Mouse (Mus musculus) testis, adult 2 months (tissue): ENCODE data around the gene Slc39a5.

Experiments
- CTCF ChIP-seq: fragments of 200-500 bp; IDR thresholded peaks from 2 replicates; pipeline ENCODE4 v1.5.1; 2012; ENCODE audit warnings: low read depth, mild to moderate bottlenecking, inconsistent platforms, low read length, moderate library complexity; ENCODE audit not compliant: control insufficient read depth, insufficient read depth, insufficient replicate concordance
- POLR2A ChIP-seq: fragments of 200-500 bp; IDR thresholded peaks from 2 replicates; pipeline ENCODE4 v1.6.1; 2012; ENCODE audit warnings: low read depth, mild to moderate bottlenecking, inconsistent platforms, low read length, moderate library complexity; ENCODE audit not compliant: control insufficient read depth

GRCm38 (mm10) chr10:128379260-128379659, 21.8 kb downstream of the Slc39a5 start:
- TF ChIP-seq POLR2A (no peak), CTCF (no peak)
